Mouse (Mus musculus): ENCODE measurements around the gene Gipc3. TPM values are rescaled to one million over a fixed set of nuclear protein-coding genes. Genes with fewer than 3 reads are reported as not detected.

Gene Gipc3
- total and polyA plus RNA-seq, 2 experiments, result under 0.01 to 0.57 TPM

- no peak overlapping the region for H3K4me3 ChIP-seq (ENCODE audit: insufficient read depth, low read depth, low read length)
- no peak for TF ChIP-seq CTCF (IDR thresholded peaks at IDR 0.05; ENCODE audit: low read depth, low read length)
- TF ChIP-seq POLR2A (IDR thresholded peaks at IDR 0.05; ENCODE audit: extremely low read depth, insufficient read depth, low read length), result no peak
- 72% methylated on average over 20 of the region's 20 CpGs for WGBS
- no peak for DNase-seq (ENCODE audit: extremely low read depth, low read depth, low spot score)
- no peaks in the 10 kb centered on the region for H3K27me3 ChIP-seq (ENCODE audit: control insufficient read depth, insufficient read depth, low read length)
- H3K79me2 ChIP-seq (ENCODE audit: control insufficient read depth, insufficient read depth, low read length), result peaks cover 4% of the 10 kb centered on the region; the same call in 1 of the 2 replicates
- no peak overlapping the region for H3K27ac ChIP-seq (replicated peaks; ENCODE audit: insufficient read depth, low read depth, low read length)
- no peaks in the 10 kb centered on the region for H3K36me3 ChIP-seq (ENCODE audit: control insufficient read depth, insufficient read depth, low read length)
- no peak overlapping the region for H3K9ac ChIP-seq (ENCODE audit: low read depth, low read length)
- peaks cover 18% of the 10 kb centered on the region for H3K4me1 ChIP-seq (ENCODE audit: control insufficient read depth, insufficient read depth, low read length)
Measured at GRCm38 (mm10) chr10:81317273-81317672, 25.8 kb downstream of the Gipc3 start.

- Histone ChIP-seq H3K9ac (ENCODE audit: low read depth, low read length) (no peak overlapping the region), H3K36me3 (ENCODE audit: control insufficient read depth, insufficient read depth, low read length) (no peaks in the 10 kb centered on the region), H3K79me2 (ENCODE audit: control insufficient read depth, insufficient read depth, low read length) (peaks cover 4% of the 10 kb centered on the region; the same call in 1 of the 2 replicates), H3K4me3 (ENCODE audit: insufficient read depth, low read depth, low read length) (no peak overlapping the region), H3K4me1 (ENCODE audit: control insufficient read depth, insufficient read depth, low read length) (peaks cover 16% of the 10 kb centered on the region), H3K27ac (replicated peaks; ENCODE audit: insufficient read depth, low read depth, low read length) (no peak overlapping the region), H3K27me3 (ENCODE audit: control insufficient read depth, insufficient read depth, low read length) (no peaks in the 10 kb centered on the region)
- no peak for DNase-seq (ENCODE audit: extremely low read depth, low read depth, low spot score)
- TF ChIP-seq CTCF (IDR thresholded peaks at IDR 0.05; ENCODE audit: low read depth, low read length), result peak; percentile 53
- no peak for TF ChIP-seq POLR2A (IDR thresholded peaks at IDR 0.05; ENCODE audit: extremely low read depth, insufficient read depth, low read length)
- 82% methylated on average over 16 of the region's 16 CpGs for WGBS
Measured at GRCm38 (mm10) chr10:81316338-81317060, 26.6 kb downstream of the Gipc3 start.

- Histone ChIP-seq H3K79me2 (ENCODE audit: control insufficient read depth, insufficient read depth, low read length) (no peaks in the 10 kb centered on the region), H3K4me3 (ENCODE audit: insufficient read depth, low read depth, low read length) (no peak overlapping the region), H3K9ac (ENCODE audit: low read depth, low read length) (no peak overlapping the region), H3K4me1 (ENCODE audit: control insufficient read depth, insufficient read depth, low read length) (peaks cover 16% of the 10 kb centered on the region), H3K27me3 (ENCODE audit: control insufficient read depth, insufficient read depth, low read length) (no peaks in the 10 kb centered on the region), H3K27ac (replicated peaks; ENCODE audit: insufficient read depth, low read depth, low read length) (no peak overlapping the region), H3K36me3 (ENCODE audit: control insufficient read depth, insufficient read depth, low read length) (no peaks in the 10 kb centered on the region)
- TF ChIP-seq CTCF (IDR thresholded peaks at IDR 0.05; ENCODE audit: low read depth, low read length) (no peak), POLR2A (IDR thresholded peaks at IDR 0.05; ENCODE audit: extremely low read depth, insufficient read depth, low read length) (no peak)
- no peak for DNase-seq (ENCODE audit: extremely low read depth, low read depth, low spot score)
- WGBS, result 93% methylated on average over 16 of the region's 16 CpGs
Measured at GRCm38 (mm10) chr10:81315587-81315986, 27.5 kb downstream of the Gipc3 start.

GRCm38 (mm10) chr10:81314201-81314600 is 28.9 kb downstream of the Gipc3 start:
- Histone ChIP-seq H3K27ac (replicated peaks; ENCODE audit: insufficient read depth, low read depth, low read length) (no peak overlapping the region), H3K27me3 (ENCODE audit: control insufficient read depth, insufficient read depth, low read length) (no peaks in the 10 kb centered on the region), H3K4me1 (ENCODE audit: control insufficient read depth, insufficient read depth, low read length) (peaks cover 11% of the 10 kb centered on the region), H3K4me3 (ENCODE audit: insufficient read depth, low read depth, low read length) (no peak overlapping the region), H3K36me3 (ENCODE audit: control insufficient read depth, insufficient read depth, low read length) (no peaks in the 10 kb centered on the region), H3K79me2 (ENCODE audit: control insufficient read depth, insufficient read depth, low read length) (no peaks in the 10 kb centered on the region), H3K9ac (ENCODE audit: low read depth, low read length) (no peak overlapping the region)
- DNase-seq (ENCODE audit: extremely low read depth, low read depth, low spot score), result no peak
- whole genome bisulfite sequencing, result 72% methylated on average over 7 of the region's 7 CpGs
- no peak for TF ChIP-seq POLR2A (IDR thresholded peaks at IDR 0.05; ENCODE audit: extremely low read depth, insufficient read depth, low read length)
- no peak for TF ChIP-seq CTCF (IDR thresholded peaks at IDR 0.05; ENCODE audit: low read depth, low read length)

GRCm38 (mm10) chr10:81313581-81313980 is 29.5 kb downstream of the Gipc3 start:
- H3K27ac ChIP-seq (replicated peaks; ENCODE audit: insufficient read depth, low read depth, low read length), result no peak overlapping the region
- no peak overlapping the region for H3K9ac ChIP-seq (ENCODE audit: low read depth, low read length)
- TF ChIP-seq POLR2A (IDR thresholded peaks at IDR 0.05; ENCODE audit: extremely low read depth, insufficient read depth, low read length), result no peak
- TF ChIP-seq CTCF (IDR thresholded peaks at IDR 0.05; ENCODE audit: low read depth, low read length), result no peak
- no peaks in the 10 kb centered on the region for H3K36me3 ChIP-seq (ENCODE audit: control insufficient read depth, insufficient read depth, low read length)
- WGBS, result 92% methylated on average over 13 of the region's 13 CpGs
- no peaks in the 10 kb centered on the region for H3K27me3 ChIP-seq (ENCODE audit: control insufficient read depth, insufficient read depth, low read length)
- peaks cover 4% of the 10 kb centered on the region for H3K4me1 ChIP-seq (ENCODE audit: control insufficient read depth, insufficient read depth, low read length)
- no peak overlapping the region for H3K4me3 ChIP-seq (ENCODE audit: insufficient read depth, low read depth, low read length)
- H3K79me2 ChIP-seq (ENCODE audit: control insufficient read depth, insufficient read depth, low read length), result no peaks in the 10 kb centered on the region
- no peak for DNase-seq (ENCODE audit: extremely low read depth, low read depth, low spot score)

- TF ChIP-seq CTCF (IDR thresholded peaks at IDR 0.05; ENCODE audit: low read depth, low read length) (no peak), POLR2A (IDR thresholded peaks at IDR 0.05; ENCODE audit: extremely low read depth, insufficient read depth, low read length) (no peak)
- H3K27me3 ChIP-seq (ENCODE audit: control insufficient read depth, insufficient read depth, low read length), result no peaks in the 10 kb centered on the region
- no peak overlapping the region for H3K9ac ChIP-seq (ENCODE audit: low read depth, low read length)
- no peak overlapping the region for H3K27ac ChIP-seq (replicated peaks; ENCODE audit: insufficient read depth, low read depth, low read length)
- H3K4me3 ChIP-seq (ENCODE audit: insufficient read depth, low read depth, low read length), result no peak overlapping the region
- H3K79me2 ChIP-seq (ENCODE audit: control insufficient read depth, insufficient read depth, low read length), result peaks cover 11% of the 10 kb centered on the region
- H3K4me1 ChIP-seq (ENCODE audit: control insufficient read depth, insufficient read depth, low read length), result no peaks in the 10 kb centered on the region
- H3K36me3 ChIP-seq (ENCODE audit: control insufficient read depth, insufficient read depth, low read length), result no peaks in the 10 kb centered on the region
- DNase-seq (ENCODE audit: extremely low read depth, low read depth, low spot score), result no peak
- 82% methylated on average over 5 of the region's 5 CpGs for WGBS
Measured at GRCm38 (mm10) chr10:81309571-81309970, 33.5 kb downstream of the Gipc3 start.

Data from liver, adult 2 months (tissue).